Mouse (Mus musculus) limb, embryonic 14.5 days (tissue): Measurements from ENCODE around the gene Emc3. TPM values are rescaled to one million over a fixed set of nuclear protein-coding genes. Genes with fewer than 3 reads are reported as not detected.
A peak's percentile ranks its signal among the peaks of the same experiment; 100 is the strongest.

Experiments used
- ATAC-seq: fragments of 200-750 bp; cut with Nextera tagmentation; 2 replicates; pipeline ENCODE4 v1.8.0; 2017; ENCODE audit warnings: low read depth, moderate number of reproducible peaks, moderate TSS enrichment; ENCODE audit not compliant: low FRiP score
- DNase-seq: peaks from one replicate; pipeline ENCODE4 v3.0.0-alpha.2; 2015; ENCODE audit warnings: low spot score
- H3K27ac ChIP-seq: fragments of 300-500 bp; sonication (generic); replicated peaks from 2 replicates; pipeline ENCODE4 v1.5.1; 2014; ENCODE audit warnings: low read depth, mild to moderate bottlenecking, low read length, moderate library complexity, mixed read lengths
- H3K27me3 ChIP-seq: fragments of 300-500 bp; sonication (generic); 2 replicates; pipeline ENCODE4 v1.6.1; 2014; ENCODE audit warnings: low read length, mixed read lengths; ENCODE audit not compliant: control insufficient read depth, insufficient read depth
- H3K36me3 ChIP-seq: fragments of 300-500 bp; sonication (generic); 2 replicates; pipeline ENCODE4 v1.6.1; 2014; ENCODE audit warnings: mild to moderate bottlenecking, low read length, moderate library complexity, mixed read lengths; ENCODE audit not compliant: control insufficient read depth, insufficient read depth
- H3K4me1 ChIP-seq: fragments of 300-500 bp; sonication (generic); 2 replicates; pipeline ENCODE4 v1.6.1; 2014; ENCODE audit warnings: antibody characterized with exemption, low read length, mixed read lengths; ENCODE audit not compliant: control insufficient read depth, insufficient read depth
- H3K4me2 ChIP-seq: fragments of 300-500 bp; sonication (generic); replicated peaks from 2 replicates; pipeline ENCODE4 v1.6.1; 2014; ENCODE audit warnings: low read depth, mild to moderate bottlenecking, low read length, moderate library complexity; ENCODE audit not compliant: severe bottlenecking
- H3K4me3 ChIP-seq: fragments of 300-500 bp; sonication (generic); replicated peaks from 2 replicates; pipeline ENCODE4 v1.5.1; 2014; ENCODE audit warnings: low read length
- H3K9ac ChIP-seq: fragments of 300-500 bp; sonication (generic); 2 replicates; pipeline ENCODE4 v1.6.1; 2014; ENCODE audit warnings: mild to moderate bottlenecking, low read depth, low read length, moderate library complexity; ENCODE audit not compliant: severe bottlenecking
- H3K9me3 ChIP-seq: fragments of 300-500 bp; sonication (generic); 2 replicates; pipeline ENCODE4 v1.6.1; 2016; ENCODE audit warnings: low read length; ENCODE audit not compliant: control insufficient read depth
- POLR2A ChIP-seq: fragments of 200-500 bp; IDR thresholded peaks from 2 replicates; pipeline ENCODE4 v1.8.0; 2012; ENCODE audit warnings: inconsistent platforms, mild to moderate bottlenecking, moderate library complexity, borderline replicate concordance; ENCODE audit not compliant: insufficient read depth, insufficient read length; ENCODE audit errors: extremely low read depth
- WGBS: fragments of 180-500 bp; shearing (Covaris S2); extraction: QIAGEN DNeasy Blood & Tissue Kit; methylation state at CpG from one replicate; pipeline ENCODE4 v1.1.7; 2014; 5-methylcytosine and 5-hydroxymethylcytosine counted together
- polyA plus RNA-seq, 2 experiments: library from polyadenylated mRNA; depleted of rRNA in 1 of 2; stranded (reverse) in 1 of 2; unstranded in 1 of 2; fragments of >200 nt; fragmentation: Nextera tagmentation in 1 of 2; extraction: Ambion mirVana in 1 of 2; gene quantifications; 2 replicates each; pipeline versions ENCODE4 v1.2.1 to v1.2.3; 2012 to 2014

Emc3 gene
- polyA plus RNA-seq, 2 experiments = 58.0 to 96.3 TPM

DNA sequence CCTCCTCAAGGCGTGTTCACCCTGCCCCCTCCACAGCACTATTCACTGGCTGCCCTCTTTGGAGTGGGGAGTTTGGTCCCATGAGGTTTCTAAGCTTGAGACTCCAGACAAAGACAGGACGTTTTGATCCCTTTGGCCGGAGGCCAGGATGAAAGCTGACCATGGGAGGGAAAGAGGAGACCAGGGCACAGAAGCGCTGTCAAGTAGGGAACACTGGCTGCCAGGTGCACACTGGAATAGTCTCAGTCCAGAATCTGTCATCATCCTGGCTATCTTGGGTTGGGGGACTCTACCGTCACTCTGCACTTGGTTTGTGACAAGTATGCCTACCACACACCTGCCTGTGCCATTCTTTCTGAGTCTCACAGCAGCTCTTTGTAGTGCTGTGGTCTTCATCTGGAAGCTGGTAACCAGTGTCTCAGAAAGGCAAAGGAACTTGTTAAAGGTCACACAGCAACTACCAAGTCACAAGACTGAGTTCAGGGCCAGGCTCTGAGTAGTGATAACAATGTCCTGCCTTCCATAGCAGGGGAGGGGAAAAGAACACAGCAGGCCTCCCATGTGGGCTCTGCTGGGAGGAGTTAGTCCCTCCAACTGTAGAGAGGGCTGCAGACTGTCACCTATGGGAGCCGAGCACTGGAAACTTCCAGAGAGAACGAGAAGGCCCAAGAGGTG lies 23.0 kb downstream of the Emc3 start:
- Histone ChIP-seq H3K27ac (no peak overlapping the region), H3K9ac (no peak overlapping the region), H3K36me3 (peaks cover 2% of the 10 kb centered on the region; the same call in 1 of the 2 replicates), H3K4me2 (no peak overlapping the region), H3K9me3 (no peaks in the 10 kb centered on the region), H3K4me1 (no peaks in the 10 kb centered on the region), H3K4me3 (no peak overlapping the region), H3K27me3 (no peaks in the 10 kb centered on the region)
- peak; percentile 45 for DNase-seq
- TF ChIP-seq POLR2A = no peak
- ATAC-seq = peak; percentile 81
- 66% methylated on average over 7 of the region's 7 CpGs for WGBS

DNA sequence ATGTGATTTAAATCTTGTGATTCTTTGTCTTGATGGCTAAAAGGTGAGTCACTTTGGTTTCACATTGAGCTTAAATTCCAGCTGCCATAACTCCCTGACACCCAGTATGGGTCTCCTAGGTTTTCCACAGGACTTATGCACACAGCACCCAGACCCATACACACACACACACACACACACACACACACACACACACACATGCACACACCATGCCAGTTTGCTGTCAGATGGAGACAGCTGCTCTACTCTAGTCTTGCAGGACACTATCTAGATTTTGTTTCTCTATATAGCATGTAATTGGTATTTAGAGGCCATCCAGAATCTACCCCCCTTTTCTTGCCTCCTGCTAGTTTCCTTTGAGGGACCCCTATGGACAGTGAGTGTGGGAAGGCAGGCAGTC lies 24.3 kb downstream of the Emc3 start:
- no peak for TF ChIP-seq POLR2A
- H3K9me3 ChIP-seq = no peaks in the 10 kb centered on the region
- no peak overlapping the region for H3K9ac ChIP-seq
- no peak overlapping the region for H3K27ac ChIP-seq
- DNase-seq = no peak
- no peak overlapping the region for H3K4me2 ChIP-seq
- H3K4me1 ChIP-seq = no peaks in the 10 kb centered on the region
- ATAC-seq = no peak
- no peaks in the 10 kb centered on the region for H3K27me3 ChIP-seq
- no peak overlapping the region for H3K4me3 ChIP-seq
- no peaks in the 10 kb centered on the region for H3K36me3 ChIP-seq

DNA sequence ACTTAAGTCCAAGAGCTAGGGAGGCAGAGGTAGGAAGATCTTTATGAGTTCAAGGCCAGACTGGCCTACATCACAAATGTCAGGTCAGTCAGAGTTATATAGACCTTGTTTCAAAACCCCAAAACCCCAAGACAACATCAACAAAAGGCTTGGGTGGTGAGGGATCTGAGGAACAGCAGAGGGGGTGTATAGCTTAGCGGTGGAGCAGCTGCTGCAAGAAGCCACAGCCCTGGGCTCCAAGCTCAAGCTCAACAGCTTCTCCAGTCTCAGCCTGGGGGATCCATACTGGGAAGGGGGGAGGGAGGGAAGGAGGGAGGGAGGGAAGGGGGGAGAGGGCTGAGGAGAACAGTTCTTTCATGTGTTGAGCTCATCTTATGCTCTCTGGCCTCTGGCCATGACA lies 25.8 kb downstream of the Emc3 start:
- ATAC-seq (no peak), DNase-seq (no peak)
- no peaks in the 10 kb centered on the region for H3K4me1 ChIP-seq
- no peak for TF ChIP-seq POLR2A
- H3K4me3 ChIP-seq = no peak overlapping the region
- WGBS = 85% methylated on average over 1 of the region's 1 CpGs
- H3K27ac ChIP-seq = no peak overlapping the region
- H3K9ac ChIP-seq = no peak overlapping the region
- H3K27me3 ChIP-seq = peaks cover 11% of the 10 kb centered on the region; the same call in 1 of the 2 replicates
- H3K4me2 ChIP-seq = no peak overlapping the region
- no peaks in the 10 kb centered on the region for H3K9me3 ChIP-seq
- H3K36me3 ChIP-seq = no peaks in the 10 kb centered on the region

DNA sequence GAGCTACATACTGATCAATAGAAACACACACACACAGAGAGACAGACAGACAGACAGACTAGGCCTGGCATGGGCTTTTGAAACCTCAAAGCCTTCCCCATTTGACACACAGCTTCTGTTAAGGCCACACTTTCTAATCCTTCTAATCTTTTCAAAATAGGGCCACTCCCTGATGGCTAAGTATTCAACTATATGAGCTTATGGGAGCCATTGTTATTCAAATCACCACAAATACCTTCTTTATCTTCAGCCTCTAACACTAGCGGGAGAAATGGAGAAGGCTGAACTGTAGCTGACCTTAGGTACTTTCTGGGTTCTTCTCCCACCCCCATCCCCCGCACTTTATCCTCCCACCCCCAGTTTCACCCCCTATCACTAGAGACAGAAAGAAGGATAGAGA lies 28.7 kb downstream of the Emc3 start:
- peaks cover 11% of the 10 kb centered on the region; the same call in 1 of the 2 replicates for H3K27me3 ChIP-seq
- H3K4me2 ChIP-seq = no peak overlapping the region
- ATAC-seq = no peak
- no peak for DNase-seq
- H3K4me1 ChIP-seq = no peaks in the 10 kb centered on the region
- H3K9ac ChIP-seq = no peak overlapping the region
- H3K27ac ChIP-seq = no peak overlapping the region
- no peak for TF ChIP-seq POLR2A
- H3K4me3 ChIP-seq = no peak overlapping the region
- 83% methylated on average over 2 of the region's 2 CpGs for WGBS
- no peaks in the 10 kb centered on the region for H3K9me3 ChIP-seq
- H3K36me3 ChIP-seq = no peaks in the 10 kb centered on the region

DNA sequence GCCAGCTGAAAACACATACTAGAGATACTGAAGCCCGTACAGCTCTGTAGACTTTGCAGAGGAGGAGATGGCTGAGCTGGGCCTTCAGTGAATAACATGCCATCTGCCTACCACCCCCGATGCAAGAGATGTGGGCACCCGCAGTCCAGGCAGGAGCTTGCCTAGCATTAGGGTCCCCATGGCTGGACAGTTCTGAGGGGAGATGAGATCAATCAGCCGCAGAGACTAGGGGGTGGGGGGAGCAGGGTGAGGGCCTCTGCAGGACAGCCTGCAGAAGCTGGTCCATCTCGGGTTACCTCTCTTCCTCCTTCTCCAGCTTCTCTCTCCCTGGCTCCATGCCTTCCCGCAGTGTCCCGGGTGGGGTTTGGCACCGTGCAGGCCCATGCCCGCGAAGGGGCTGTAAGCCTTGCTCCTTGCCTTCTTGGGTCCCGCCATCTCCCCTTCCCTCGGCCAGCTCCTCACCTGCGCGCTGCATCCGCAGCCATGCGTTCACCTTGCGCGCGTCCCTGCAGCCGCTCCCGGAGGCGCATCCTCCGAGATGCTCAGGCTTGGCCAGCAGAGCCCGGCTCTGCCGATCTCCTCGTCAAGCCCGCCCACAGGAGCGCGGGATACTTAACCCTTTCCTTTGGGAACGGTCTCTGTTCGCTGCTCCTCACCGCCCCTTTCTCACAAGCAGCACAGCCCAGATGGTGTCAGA lies 29.9 kb downstream of the Emc3 start, which contains the start of gene Prrt3:
Gene Prrt3, minus strand, starts transcription at position 544 of the 697 bp plus-strand sequence.
- no peak for TF ChIP-seq POLR2A
- Histone ChIP-seq H3K27me3 (peaks cover 11% of the 10 kb centered on the region; the same call in 1 of the 2 replicates), H3K4me2 (peak within 1 kb of the TSS; percentile 46), H3K9me3 (no peaks in the 10 kb centered on the region), H3K4me1 (no peaks in the 10 kb centered on the region), H3K27ac (no peak within 1 kb of the TSS), H3K36me3 (no peaks in the 10 kb centered on the region), H3K4me3 (peak within 1 kb of the TSS; percentile 31), H3K9ac (peak within 1 kb of the TSS; percentile 40)
- no peak for DNase-seq
- 3% methylated on average over 32 of the region's 32 CpGs for WGBS
- peak; percentile 47; the same call in 1 of the 2 replicates for ATAC-seq
